ENCODE assay signal across 24 mouse cellular contexts in the genomic region with DNA sequence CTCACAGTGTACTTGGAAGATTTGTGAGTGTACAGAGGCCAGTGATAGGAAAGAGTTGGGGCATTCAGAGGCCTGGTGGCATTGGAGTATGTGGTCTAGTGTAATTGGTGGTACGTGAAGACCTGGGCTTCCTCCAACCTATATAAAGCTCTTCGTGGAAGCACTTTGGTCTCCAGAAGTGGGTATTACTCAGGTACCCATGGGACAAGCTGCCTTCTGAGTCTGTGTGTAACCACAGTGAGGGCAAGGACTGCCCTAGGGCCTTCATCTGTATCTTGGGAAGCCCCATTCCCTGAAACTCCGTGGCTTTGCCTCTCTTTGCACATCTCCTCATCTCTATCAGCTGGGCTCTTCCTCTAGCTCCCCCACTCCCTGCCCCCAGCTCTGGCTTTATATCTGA.
"Had no signal": no experiment of that assay in that cellular context is flagged by ENCODE, and none has a peak within 500 bp of the region (broad histone marks: within the 10 kb centered on the region; RNA-seq: fewer than 3 reads in every experiment).

No protein-coding gene starts in this region.

- ATAC-seq: hindbrain, postnatal 0 days; intestine, embryonic 16.5 days; liver, embryonic 12.5 days had no signal

- H3K9me3 ChIP-seq: heart, embryonic 12.5 days; hindbrain, embryonic 12.5 days; hindbrain, embryonic 15.5 days; kidney, embryonic 15.5 days; limb, embryonic 13.5 days; limb, embryonic 15.5 days; liver, embryonic 12.5 days had no signal

- H3K4me1 ChIP-seq: kidney, embryonic 15.5 days; limb, embryonic 13.5 days; limb, embryonic 15.5 days; liver, embryonic 12.5 days had no signal

- H3K9ac ChIP-seq: heart, embryonic 12.5 days; hindbrain, embryonic 12.5 days; hindbrain, embryonic 15.5 days; kidney, embryonic 15.5 days; limb, embryonic 13.5 days; limb, embryonic 15.5 days; liver, embryonic 12.5 days; liver, embryonic 14.5 days had no signal

- H3K27me3 ChIP-seq: heart, embryonic 12.5 days; hindbrain, embryonic 12.5 days; hindbrain, embryonic 15.5 days; kidney, embryonic 15.5 days; limb, embryonic 13.5 days; limb, embryonic 15.5 days; liver, embryonic 12.5 days had no signal

- H3K27ac ChIP-seq: hindbrain, embryonic 12.5 days; hindbrain, embryonic 15.5 days; hindbrain, postnatal 0 days; kidney, embryonic 15.5 days; kidney, postnatal 0 days; limb, embryonic 13.5 days; limb, embryonic 15.5 days; liver, embryonic 12.5 days; liver, embryonic 14.5 days had no signal

- H3K4me3 ChIP-seq: heart, embryonic 12.5 days; hindbrain, embryonic 12.5 days; hindbrain, embryonic 15.5 days; kidney, embryonic 15.5 days; limb, embryonic 13.5 days; limb, embryonic 15.5 days; liver, embryonic 12.5 days had no signal

- H3K4me2 ChIP-seq: heart, embryonic 12.5 days; hindbrain, embryonic 12.5 days; hindbrain, embryonic 15.5 days; kidney, embryonic 15.5 days; limb, embryonic 13.5 days; limb, embryonic 15.5 days; liver, embryonic 12.5 days had no signal

- DNase-seq: gastrocnemius, postnatal 14 days; gastrocnemius, postnatal 36 days; heart, adult 18-20 months; heart, postnatal 14 days; heart, postnatal 36 days; kidney, adult 11 months; kidney, adult 2 months; kidney, adult 9 months; kidney, postnatal 14 days; kidney, postnatal 36 days; layer of hippocampus, adult 9-11 months; layer of hippocampus, postnatal 36 days; left cerebral cortex, postnatal 4 days had no signal

- H3K36me3 ChIP-seq: heart, embryonic 12.5 days; hindbrain, embryonic 12.5 days; hindbrain, embryonic 15.5 days; kidney, embryonic 15.5 days; limb, embryonic 13.5 days; limb, embryonic 15.5 days; liver, embryonic 12.5 days had no signal
